Mouse (Mus musculus) CH12.LX (cell line): ENCODE measurements around the gene BC048403. TPM values are rescaled to one million over a fixed set of nuclear protein-coding genes. Genes with fewer than 3 reads are reported as not detected.

Experiments used
- DNase-seq: peaks from one replicate; pipeline ENCODE4 v3.0.0-alpha.2; 2013; ENCODE audit errors: extremely low read depth
- H3K27ac ChIP-seq: 2 replicates; pipeline ENCODE4 v1.5.1; 2012; ENCODE audit warnings: low read depth, mild to moderate bottlenecking, control low read depth, moderate library complexity; ENCODE audit not compliant: insufficient read depth
- H3K27me3 ChIP-seq: replicated peaks from 2 replicates; pipeline ENCODE3; 2012; ENCODE audit warnings: inconsistent platforms
- H3K36me3 ChIP-seq, 2 experiments: replicated peaks in 1 of 2; 2 replicates each; pipeline versions ENCODE3 to v1.6.1; 2012; ENCODE audit warnings: inconsistent platforms in 1 of 2, low read length in 1 of 2, mild to moderate bottlenecking in 1 of 2, mixed read lengths in 1 of 2, moderate library complexity in 1 of 2; ENCODE audit not compliant: control insufficient read depth in 1 of 2, insufficient read depth in 1 of 2
- H3K4me1 ChIP-seq, 2 experiments: 2 replicates each; pipeline ENCODE4 v1.6.1; 2012; ENCODE audit warnings: inconsistent platforms in 1 of 2, moderate library complexity in 1 of 2; ENCODE audit not compliant: insufficient read depth in 2 of 2, control insufficient read depth in 1 of 2
- H3K4me2 ChIP-seq: 2 replicates; pipeline ENCODE4 v1.6.1; 2012; ENCODE audit warnings: low read depth, mild to moderate bottlenecking, control low read depth; ENCODE audit not compliant: poor library complexity, insufficient read depth, severe bottlenecking
- H3K4me3 ChIP-seq, 3 experiments: fragments of 150-350 bp in 1 of 3; sonication (generic) in 1 of 3; replicated peaks in 1 of 3; 2 replicates each; pipeline versions ENCODE3 to v1.5.1; 2011 to 2012; ENCODE audit warnings: low read depth in 2 of 3, low read length in 2 of 3, mild to moderate bottlenecking in 2 of 3, moderate library complexity in 2 of 3, control low read depth in 1 of 3, improper control_type of control experiment in 1 of 3, inconsistent platforms in 1 of 3, mixed read lengths in 1 of 3; ENCODE audit not compliant: poor library complexity in 1 of 3
- H3K79me2 ChIP-seq: replicated peaks from 2 replicates; pipeline ENCODE4 v1.6.1; 2012; ENCODE audit warnings: mild to moderate bottlenecking, moderate library complexity; ENCODE audit not compliant: control insufficient read depth, poor library complexity, insufficient read depth, severe bottlenecking; ENCODE audit errors: extremely low read depth
- H3K9ac ChIP-seq: 2 replicates; pipeline ENCODE4 v1.6.1; 2012; ENCODE audit warnings: low read depth, mild to moderate bottlenecking, control low read depth, moderate library complexity; ENCODE audit not compliant: insufficient read depth
- H3K9me3 ChIP-seq: replicated peaks from 2 replicates; pipeline ENCODE3; 2012; ENCODE audit warnings: low read length, inconsistent platforms, mixed read lengths
- BHLHE40 ChIP-seq: IDR thresholded peaks from 2 replicates; pipeline ENCODE4 v1.6.1; 2011; ENCODE audit warnings: mild to moderate bottlenecking, low read depth, low read length, improper control_type of control experiment
- CHD1 ChIP-seq: IDR thresholded peaks from 2 replicates; pipeline ENCODE4 v1.6.1; 2012; ENCODE audit warnings: low read depth, low read length, improper control_type of control experiment, inconsistent platforms
- CHD2 ChIP-seq: IDR thresholded peaks from 2 replicates; pipeline ENCODE4 v1.6.1; 2011; ENCODE audit warnings: low read length, improper control_type of control experiment
- CTCF ChIP-seq, 2 experiments: IDR thresholded peaks in 1 of 2; conservative IDR thresholded peaks in 1 of 2; 2 replicates each; pipeline ENCODE4 v1.5.1; 2011 to 2012; ENCODE audit warnings: low read depth in 2 of 2, low read length in 2 of 2, improper control_type of control experiment in 1 of 2, inconsistent platforms in 1 of 2, mild to moderate bottlenecking in 1 of 2, moderate library complexity in 1 of 2
- E2F4 ChIP-seq: IDR thresholded peaks from 2 replicates; pipeline ENCODE4 v1.6.1; 2011; ENCODE audit warnings: low read depth, low read length, improper control_type of control experiment; ENCODE audit not compliant: insufficient replicate concordance
- ELF1 ChIP-seq: IDR thresholded peaks from 2 replicates; pipeline ENCODE4 v1.6.1; 2014; ENCODE audit warnings: low read depth, mild to moderate bottlenecking, inconsistent platforms, low read length, improper control_type of control experiment
- EP300 ChIP-seq: IDR thresholded peaks from 2 replicates; pipeline ENCODE4 v1.6.1; 2011; ENCODE audit warnings: low read length, improper control_type of control experiment
- GABPA ChIP-seq: IDR thresholded peaks from 2 replicates; pipeline ENCODE4 v1.6.1; 2012; ENCODE audit warnings: low read depth, low read length, improper control_type of control experiment, inconsistent platforms; ENCODE audit not compliant: insufficient replicate concordance
- HCFC1 ChIP-seq: IDR thresholded peaks from 2 replicates; pipeline ENCODE4 v1.6.1; 2012; ENCODE audit warnings: low read depth, mild to moderate bottlenecking, inconsistent platforms, low read length, improper control_type of control experiment
- IRF4 ChIP-seq: IDR thresholded peaks from 2 replicates; pipeline ENCODE4 v1.6.1; 2014; ENCODE audit warnings: low read depth, mild to moderate bottlenecking, inconsistent platforms, low read length, improper control_type of control experiment
- JUN ChIP-seq: IDR thresholded peaks from 2 replicates; pipeline ENCODE4 v1.6.1; 2011; ENCODE audit warnings: low read depth, mild to moderate bottlenecking, low read length, improper control_type of control experiment, moderate library complexity; ENCODE audit not compliant: insufficient read depth
- JUND ChIP-seq: conservative IDR thresholded peaks from 2 replicates; pipeline ENCODE4 v1.6.1; 2011; ENCODE audit warnings: low read depth, low read length, improper control_type of control experiment
- KAT2A ChIP-seq: IDR thresholded peaks from 2 replicates; pipeline ENCODE4 v1.6.1; 2012; ENCODE audit warnings: low read length, improper control_type of control experiment, inconsistent platforms; ENCODE audit not compliant: insufficient replicate concordance
- MAFK ChIP-seq: IDR thresholded peaks from 2 replicates; pipeline ENCODE4 v1.6.1; 2011; ENCODE audit warnings: low read length, improper control_type of control experiment; ENCODE audit not compliant: insufficient replicate concordance
- MAX ChIP-seq: IDR thresholded peaks from 2 replicates; pipeline ENCODE4 v1.6.1; 2011; ENCODE audit warnings: low read length, improper control_type of control experiment
- MAZ ChIP-seq: IDR thresholded peaks from 2 replicates; pipeline ENCODE4 v1.6.1; 2012; ENCODE audit warnings: low read depth, mild to moderate bottlenecking, inconsistent platforms, low read length, improper control_type of control experiment, moderate library complexity
- MEF2A ChIP-seq: IDR thresholded peaks from 2 replicates; pipeline ENCODE4 v1.6.1; 2014; ENCODE audit warnings: low read depth, mild to moderate bottlenecking, inconsistent platforms, low read length, improper control_type of control experiment, borderline replicate concordance
- MXI1 ChIP-seq: IDR thresholded peaks from 2 replicates; pipeline ENCODE4 v1.6.1; 2011; ENCODE audit warnings: mild to moderate bottlenecking, low read depth, low read length, improper control_type of control experiment
- MYC ChIP-seq: IDR thresholded peaks from 2 replicates; pipeline ENCODE4 v1.6.1; 2011; ENCODE audit warnings: low read depth, mild to moderate bottlenecking, improper control_type of control experiment, low read length
- NELFE ChIP-seq: IDR thresholded peaks from 2 replicates; pipeline ENCODE4 v1.6.1; 2011; ENCODE audit warnings: low read depth, low read length, improper control_type of control experiment
- NRF1 ChIP-seq: IDR thresholded peaks from 2 replicates; pipeline ENCODE4 v1.6.1; 2014; ENCODE audit warnings: low read depth, mild to moderate bottlenecking, inconsistent platforms, low read length, improper control_type of control experiment, moderate library complexity
- PAX5 ChIP-seq: IDR thresholded peaks from 2 replicates; pipeline ENCODE4 v1.6.1; 2012; ENCODE audit warnings: low read length, inconsistent platforms, mixed read lengths
- POLR2A ChIP-seq: IDR thresholded peaks from 2 replicates; pipeline ENCODE4 v1.6.1; 2011; ENCODE audit warnings: low read depth, mild to moderate bottlenecking, improper control_type of control experiment, low read length
- POLR2AphosphoS2 ChIP-seq: IDR thresholded peaks from 2 replicates; pipeline ENCODE4 v1.6.1; 2011; ENCODE audit warnings: low read depth, low read length, improper control_type of control experiment
- RAD21 ChIP-seq: IDR thresholded peaks from 2 replicates; pipeline ENCODE4 v1.6.1; 2011; ENCODE audit warnings: low read depth, mild to moderate bottlenecking, low read length, improper control_type of control experiment, moderate library complexity
- RCOR1 ChIP-seq: conservative IDR thresholded peaks from 2 replicates; pipeline ENCODE4 v1.6.1; 2012; ENCODE audit warnings: low read depth, mild to moderate bottlenecking, inconsistent platforms, low read length, improper control_type of control experiment
- SIN3A ChIP-seq: IDR thresholded peaks from 2 replicates; pipeline ENCODE4 v1.6.1; 2012; ENCODE audit warnings: low read length, improper control_type of control experiment, inconsistent platforms
- TBP ChIP-seq: conservative IDR thresholded peaks from 2 replicates; pipeline ENCODE4 v1.6.1; 2011; ENCODE audit warnings: low read depth, low read length, improper control_type of control experiment
- TCF12 ChIP-seq: IDR thresholded peaks from 2 replicates; pipeline ENCODE4 v1.6.1; 2014; ENCODE audit warnings: low read depth, mild to moderate bottlenecking, inconsistent platforms, low read length, improper control_type of control experiment
- UBTF ChIP-seq: IDR thresholded peaks from 2 replicates; pipeline ENCODE4 v1.6.1; 2012; ENCODE audit warnings: low read depth, mild to moderate bottlenecking, inconsistent platforms, low read length, improper control_type of control experiment, moderate library complexity
- USF1 ChIP-seq: IDR thresholded peaks from 2 replicates; pipeline ENCODE4 v1.6.1; 2014; ENCODE audit warnings: low read depth, mild to moderate bottlenecking, inconsistent platforms, low read length, improper control_type of control experiment
- USF2 ChIP-seq: conservative IDR thresholded peaks from 2 replicates; pipeline ENCODE4 v1.6.1; 2011; ENCODE audit warnings: low read depth, low read length, improper control_type of control experiment
- ZC3H11A ChIP-seq: IDR thresholded peaks from 2 replicates; pipeline ENCODE4 v1.6.1; 2012; ENCODE audit warnings: low read depth, mild to moderate bottlenecking, inconsistent platforms, low read length, improper control_type of control experiment
- ZKSCAN1 ChIP-seq: IDR thresholded peaks from 2 replicates; pipeline ENCODE4 v1.6.1; 2012; ENCODE audit warnings: low read depth, inconsistent platforms, low read length, improper control_type of control experiment, borderline replicate concordance
- ZMIZ1 ChIP-seq: IDR thresholded peaks from 2 replicates; pipeline ENCODE4 v1.6.1; 2012; ENCODE audit warnings: low read depth, mild to moderate bottlenecking, inconsistent platforms, low read length, improper control_type of control experiment
- ZNF384 ChIP-seq: IDR thresholded peaks from 2 replicates; pipeline ENCODE4 v1.6.1; 2012; ENCODE audit warnings: low read depth, low read length, improper control_type of control experiment, inconsistent platforms
- dilution Hi-C: fragments of 300-500 bp; cut with MboI; formaldehyde crosslinking; loops from 2 replicates; pipeline ENCODE4 v1.14.3; 2020; ENCODE audit warnings: low sequenced_read_pairs; ENCODE audit not compliant: extremely low pct_unique_long_range_greater_than_20kb, extremely low pct_ligation_motif_present
- in situ Hi-C: fragments of 300-500 bp; cut with MboI; formaldehyde crosslinking; loops from 3 replicates; pipeline ENCODE4 v1.14.3; 2019; ENCODE audit warnings: low sequenced_read_pairs, low pct_ligation_motif_present, low pct_unique_long_range_greater_than_20kb, mixed read lengths
- polyA plus RNA-seq: library from polyadenylated mRNA; unstranded; fragments of >175 nt; gene quantifications from 2 replicates; pipeline ENCODE4 v1.2.1, GENCODE M21; 2012; ENCODE audit warnings: low read depth; ENCODE audit not compliant: insufficient read length
- total RNA-seq, 2 experiments: library from RNA; depleted of rRNA; stranded (reverse); fragments of 300-350 nt in 1 of 2; fragments of >200 nt in 1 of 2; gene quantifications; 2 replicates each; pipeline ENCODE4 v1.2.3; 2012 to 2014

The BC048403 gene
- 4.0 and 5.9 TPM in 2 replicates for total RNA-seq (2012; rRNA removed)
- 1.9 and 2.2 TPM in 2 replicates for total RNA-seq (2014; rRNA removed)
- 9.2 and 11.9 TPM in 2 replicates for polyA plus RNA-seq

DNA sequence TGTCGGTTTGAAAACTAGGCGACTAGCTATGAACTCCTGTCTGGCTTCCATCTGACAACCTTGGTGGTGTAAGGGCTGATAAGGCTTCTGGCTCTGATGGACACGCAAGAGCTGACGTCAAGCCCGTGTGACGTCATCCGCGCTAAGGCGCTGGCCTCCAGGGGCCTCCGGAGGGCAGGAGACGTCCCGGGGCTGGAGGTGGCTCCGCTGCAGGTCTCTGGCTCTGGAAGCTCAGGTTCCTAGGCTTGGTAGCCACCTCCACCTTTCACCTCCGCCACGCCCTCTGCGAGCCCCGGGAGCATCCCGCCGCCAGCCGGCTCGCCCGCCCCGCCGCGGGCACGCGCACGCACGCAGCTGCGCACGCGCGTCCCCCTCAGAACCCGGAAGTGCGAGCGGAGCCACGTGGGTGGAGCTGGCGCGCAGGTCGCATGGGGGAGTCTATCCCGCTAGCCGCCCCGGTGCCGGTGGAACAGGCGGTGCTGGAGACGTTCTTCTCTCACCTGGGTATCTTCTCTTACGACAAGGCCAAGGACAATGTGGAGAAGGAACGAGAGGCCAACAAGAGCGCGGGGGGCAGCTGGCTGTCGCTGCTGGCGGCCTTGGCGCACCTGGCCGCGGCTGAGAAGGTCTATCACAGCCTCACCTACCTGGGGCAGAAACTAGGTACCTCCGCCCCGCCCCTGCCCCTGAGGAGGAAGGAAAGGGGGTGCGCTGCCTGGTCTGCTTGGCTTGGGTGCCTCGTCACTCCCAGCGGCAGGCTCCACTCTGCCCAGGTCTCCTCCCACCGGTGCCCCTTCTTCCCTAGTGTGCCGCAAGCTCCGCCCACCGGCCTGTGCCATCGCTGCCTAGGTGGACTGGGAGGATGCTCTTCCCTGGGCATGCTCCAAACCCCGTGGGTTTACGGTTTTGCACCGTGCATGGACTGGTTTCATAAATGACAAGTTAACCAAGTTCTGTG lies at the start of gene BC048403:
Gene BC048403, plus strand, starts transcription at position 390 of the 958 bp plus-strand sequence.
- Histone ChIP-seq H3K9me3 (peaks cover 4% of the 10 kb centered on the region), H3K4me1 (peaks cover 0 to 26% of the 10 kb centered on the region in 2 experiments; a peak in 2 of 4 replicates), H3K27ac (no peak within 1 kb of the TSS), H3K4me3 (peak within 1 kb of the TSS; percentile 80 to 94 (median 89)), H3K9ac (peak within 1 kb of the TSS; percentile 47)
- TF ChIP-seq EP300 (no peak), USF1 (peak; percentile 79), HCFC1 (peak; percentile 57), TBP (0 out of 2 replicates have a peak, but pooled peaks have one; percentile 7), USF2 (no peak; the same call in 1 of the 2 replicates), CHD1 (no peak), POLR2A (peak; percentile 93), IRF4 (peak; percentile 43; the same call in 1 of the 2 replicates), CTCF (conservative IDR thresholded peaks at IDR 0.05 in 1 of 2, IDR thresholded peaks at IDR 0.05 in 1 of 2; ENCODE audit: low read depth in 2 of 2, low read length in 2 of 2) (no peak), MXI1 (peak; percentile 100), NELFE (peak; percentile 91), ZKSCAN1 (no peak), ZNF384 (no peak), ZC3H11A (no peak), JUND (0 out of 2 replicates have a peak, but pooled peaks have one; percentile 24), E2F4 (no peak), UBTF (no peak), MYC (peak; percentile 97), SIN3A (peak; percentile 96), ZMIZ1 (peak; percentile 59), PAX5 (no peak), MEF2A (peak; percentile 24), KAT2A (no peak), ELF1 (peak; percentile 100), POLR2AphosphoS2 (peak; percentile 65; the same call in 1 of the 2 replicates), MAFK (no peak), MAX (peak; percentile 98), BHLHE40 (peak; percentile 70; the same call in 1 of the 2 replicates), RAD21 (no peak), TCF12 (peak; percentile 63; the same call in 1 of the 2 replicates), MAZ (0 out of 2 replicates have a peak, but pooled peaks have one; percentile 41), CHD2 (no peak), JUN (peak; percentile 39), GABPA (peak; percentile 79), RCOR1 (no peak), NRF1 (peak; percentile 90)
- TF ChIP-seq, all 38 proteins: peak for 21
- H3K27me3 ChIP-seq = no peaks in the 10 kb centered on the region
- H3K79me2 ChIP-seq = peaks cover 7% of the 10 kb centered on the region
- peak within 1 kb of the TSS; percentile 70 for H3K4me2 ChIP-seq
- in situ Hi-C loops (no loop called here), dilution Hi-C loops (no loop called here)
- DNase-seq = peak; percentile 79
- H3K36me3 ChIP-seq = peaks cover 3 to 18% of the 10 kb centered on the region in 2 experiments
